Mouse (Mus musculus): ENCODE results near the gene Nanog.

The Nanog gene

GRCm38 (mm10) chr6:122762480-122762879, 55.2 kb downstream of the Nanog start:
- DNase-seq (ENCODE audit: low read depth, low spot score), result peak; percentile 93

GRCm38 (mm10) chr6:122762952-122763700, 55.8 kb downstream of the Nanog start:
- DNase-seq (ENCODE audit: low read depth, low spot score), result peak; percentile 69

- peak; percentile 31 for DNase-seq (ENCODE audit: low read depth, low spot score)
Measured at GRCm38 (mm10) chr6:122763844-122764445, 56.7 kb downstream of the Nanog start.

Measured in R1 (cell line).